Mouse (Mus musculus) lung, adult 2 months (tissue): ENCODE results near the gene Caskin2. TPM values are rescaled to one million over a fixed set of nuclear protein-coding genes. Genes with fewer than 3 reads are reported as not detected.

ENCODE experiments used
- DNase-seq: peaks from one replicate; pipeline ENCODE4 v3.0.0; 2022
- H3K4me1 ChIP-seq: fragments of 200-500 bp; 2 replicates; pipeline ENCODE4 v1.6.1; 2011; ENCODE audit warnings: low read length; ENCODE audit not compliant: control insufficient read depth, insufficient read depth
- H3K4me3 ChIP-seq: fragments of 200-500 bp; replicated peaks from 2 replicates; pipeline ENCODE3; 2011; ENCODE audit warnings: low read depth, mild to moderate bottlenecking, control low read depth, low read length; ENCODE audit errors: extremely low read depth
- CTCF ChIP-seq: fragments of 200-500 bp; IDR thresholded peaks from 2 replicates; pipeline ENCODE4 v1.5.1; 2011; ENCODE audit warnings: mild to moderate bottlenecking, low read length, control low read depth; ENCODE audit not compliant: insufficient read depth
- POLR2A ChIP-seq: fragments of 200-500 bp; IDR thresholded peaks from 2 replicates; pipeline ENCODE4 v1.6.1; 2011; ENCODE audit warnings: low read depth, mild to moderate bottlenecking, control low read depth, low read length, borderline replicate concordance; ENCODE audit errors: extremely low read depth
- WGBS: fragments of 180-500 bp; shearing (Covaris S2); methylation state at CpG from one replicate; pipeline ENCODE4 v1.1.7; 2018; 5-methylcytosine and 5-hydroxymethylcytosine counted together
- polyA plus RNA-seq: library from polyadenylated mRNA; depleted of rRNA; stranded (reverse); fragments of >200 nt; gene quantifications from 2 replicates; pipeline ENCODE4 v1.2.3, GENCODE M21; 2012

Caskin2 gene
- polyA plus RNA-seq, 1 experiment, result 105 TPM

- TF ChIP-seq POLR2A, result no peak
- H3K4me1 ChIP-seq, result peaks cover 6% of the 10 kb centered on the region
- WGBS, result 85% methylated on average over 11 of the region's 14 CpGs
- no peak overlapping the region for H3K4me3 ChIP-seq
- no peak for DNase-seq
Measured at GRCm38 (mm10) chr11:115843141-115843890, 29.9 kb upstream of the Caskin2 start.

GRCm38 (mm10) chr11:115841961-115842550 lies 28.6 kb upstream of the Caskin2 start:
- Histone ChIP-seq H3K4me1 (peaks cover 10% of the 10 kb centered on the region), H3K4me3 (no peak overlapping the region)
- WGBS, result 39% methylated on average over 6 of the region's 6 CpGs
- TF ChIP-seq CTCF (no peak), POLR2A (no peak)
- no peak for DNase-seq

- DNase-seq, result no peak
- Histone ChIP-seq H3K4me3 (no peak overlapping the region), H3K4me1 (peaks cover 10% of the 10 kb centered on the region)
- TF ChIP-seq POLR2A, result no peak
- no peak for TF ChIP-seq CTCF
- WGBS, result 88% methylated on average over 6 of the region's 6 CpGs
Measured at GRCm38 (mm10) chr11:115841044-115841443, 27.6 kb upstream of the Caskin2 start.

- 55% methylated on average over 3 of the region's 3 CpGs for WGBS
- H3K4me1 ChIP-seq, result peaks cover 10% of the 10 kb centered on the region
- DNase-seq, result no peak
- H3K4me3 ChIP-seq, result no peak overlapping the region
- TF ChIP-seq CTCF, result no peak
Measured at GRCm38 (mm10) chr11:115839732-115840131, 26.3 kb upstream of the Caskin2 start.

GRCm38 (mm10) chr11:115838895-115839311 lies 25.5 kb upstream of the Caskin2 start:
- WGBS, result 58% methylated on average over 4 of the region's 4 CpGs
- Histone ChIP-seq H3K4me1 (peaks cover 11% of the 10 kb centered on the region), H3K4me3 (no peak overlapping the region)
- no peak for TF ChIP-seq POLR2A
- no peak for TF ChIP-seq CTCF
- no peak for DNase-seq

- no peak for TF ChIP-seq POLR2A
- TF ChIP-seq CTCF, result no peak
- DNase-seq, result no peak
Measured at GRCm38 (mm10) chr11:115837606-115838345, 24.3 kb upstream of the Caskin2 start.

GRCm38 (mm10) chr11:115836656-115837395 lies 23.4 kb upstream of the Caskin2 start:
- WGBS, result 51% methylated on average over 11 of the region's 11 CpGs
- H3K4me3 ChIP-seq, result no peak overlapping the region
- TF ChIP-seq POLR2A (no peak), CTCF (no peak)
- no peak for DNase-seq
- H3K4me1 ChIP-seq, result peaks cover 11% of the 10 kb centered on the region

More at GRCm38 (mm10) chr11:115837606-115838345, 24.3 kb upstream of the Caskin2 start:
- no peak overlapping the region for H3K4me3 ChIP-seq
- WGBS, result 78% methylated on average over 22 of the region's 22 CpGs
- H3K4me1 ChIP-seq, result peaks cover 13% of the 10 kb centered on the region

- TF ChIP-seq POLR2A (no peak), CTCF (no peak)
- DNase-seq, result no peak
- H3K4me3 ChIP-seq, result no peak overlapping the region
- WGBS, result 74% methylated on average over 6 of the region's 6 CpGs
- peaks cover 11% of the 10 kb centered on the region for H3K4me1 ChIP-seq
Measured at GRCm38 (mm10) chr11:115834033-115834432, 20.6 kb upstream of the Caskin2 start.

- no peak for DNase-seq
Measured at GRCm38 (mm10) chr11:115833021-115833513, 19.6 kb upstream of the Caskin2 start.

More at GRCm38 (mm10) chr11:115833021-115833513, 19.6 kb upstream of the Caskin2 start:
- Histone ChIP-seq H3K4me3 (no peak overlapping the region), H3K4me1 (peaks cover 11% of the 10 kb centered on the region)
- 37% methylated on average over 8 of the region's 8 CpGs for WGBS
- TF ChIP-seq POLR2A (no peak), CTCF (no peak)
